8 mouse cellular contexts compared by ENCODE assay signal in the genomic region with DNA sequence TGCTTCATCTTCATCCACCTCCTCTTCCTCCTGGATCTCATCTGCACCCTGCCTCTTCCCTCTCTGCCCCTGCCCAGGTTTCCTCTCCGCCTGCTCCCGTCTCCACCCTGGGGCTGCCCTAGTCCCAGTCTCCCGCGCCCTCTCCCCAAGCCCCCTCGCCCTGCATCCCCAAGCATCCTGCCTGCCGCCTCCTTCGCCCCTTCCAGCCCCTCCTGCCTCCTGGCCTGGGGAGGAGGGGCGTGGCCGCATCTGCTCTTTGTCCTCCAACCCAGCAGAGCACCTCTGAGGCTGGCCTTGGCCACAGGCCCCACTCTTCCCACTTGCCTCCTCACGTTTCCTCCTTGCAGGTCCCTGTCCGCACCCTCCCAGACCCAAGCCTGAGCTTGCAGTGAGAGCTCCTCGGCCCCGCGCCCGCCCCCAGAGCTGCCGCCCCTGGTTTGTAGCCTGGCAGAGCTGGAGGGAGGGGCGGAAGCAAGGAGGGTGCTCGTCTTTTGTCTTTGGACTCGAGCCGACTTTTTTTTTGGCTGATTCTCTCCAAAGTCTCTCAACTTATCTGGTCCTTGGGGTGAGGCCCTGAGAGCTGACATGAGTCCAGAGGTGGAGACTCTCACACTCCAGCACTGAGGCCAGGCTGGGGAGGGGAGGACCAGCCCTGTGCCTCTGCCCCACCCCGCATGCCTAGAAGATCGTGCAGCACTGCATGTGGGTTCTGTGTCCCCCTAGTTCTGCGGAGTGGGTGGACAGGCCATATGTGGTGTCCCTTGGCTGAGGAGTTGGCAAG. TPM values are rescaled to one million over a fixed set of nuclear protein-coding genes. Genes with fewer than 3 reads are reported as not detected.
A peak's percentile ranks its signal among the peaks of the same experiment; 100 is the strongest.
DNase-seq lines count a peak whose midpoint lies in the region; TF ChIP-seq lines count a peak whose summit lies in the region.

No protein-coding gene starts in this region.

- DNase-seq in spleen, adult 2 months (ENCODE audit: low read depth in 1 of 2, low spot score in 2 of 2): no peak
- DNase-seq in spleen, postnatal 4 days (ENCODE audit: low spot score in 2 of 2): no peak
- DNase-seq in embryo, embryonic 11 days: peak; percentile 56
- peak; percentile 59 for DNase-seq in heart, adult 8-10 months (ENCODE audit: low spot score)
- DNase-seq in kidney, postnatal 10 days: peak; percentile 60
- peak; percentile 43 for DNase-seq in lung, postnatal 25 days (ENCODE audit: low spot score)
- DNase-seq in right cerebral cortex, postnatal 36 days (ENCODE audit: low spot score in 2 of 2): peak; percentile 76
- DNase-seq in thymus, postnatal 0 days (ENCODE audit: low spot score): no peak

- no peak overlapping the region for H3K4me3 ChIP-seq in spleen, adult 2 months (ENCODE audit: extremely low read depth, insufficient read depth, insufficient read length)

- WGBS in spleen, adult 2 months: 74% methylated on average over 23 of the region's 23 CpGs

- no peaks in the 10 kb centered on the region for H3K27me3 ChIP-seq in spleen, adult 2 months (ENCODE audit: control insufficient read depth, insufficient read depth, low read length)

- H3K4me1 ChIP-seq in spleen, adult 2 months (ENCODE audit: control insufficient read depth, insufficient read depth, insufficient read length): no peaks in the 10 kb centered on the region; the same call in 1 of the 2 replicates

- TF ChIP-seq CTCF in spleen, adult 2 months (IDR thresholded peaks at IDR 0.05; ENCODE audit: extremely low read depth, insufficient read depth, insufficient read length, insufficient replicate concordance): no peak

- no peaks in the 10 kb centered on the region for H3K36me3 ChIP-seq in spleen, adult 2 months (ENCODE audit: control insufficient read depth, insufficient read depth, low read length)

- no peak for TF ChIP-seq POLR2A in spleen, adult 2 months (IDR thresholded peaks at IDR 0.05; ENCODE audit: low read depth, low read length)

- H3K27ac ChIP-seq in spleen, adult 2 months (ENCODE audit: insufficient read depth, low read length): peak overlapping the region; percentile 44; the same call in 1 of the 2 replicates

RNA-seq across cellular contexts. Expression of gene Kctd17, which starts 9.1 kb away (rescaled TPM):
- 61.5 and 85.3 TPM in 2 replicates for polyA plus RNA-seq in spleen, adult 2 months (2012; rRNA removed)
- 10 to 100 TPM; 17.9 to 26.9 (median 20.2) TPM for total RNA-seq in heart, adult 8-10 months (2022)
- polyA plus RNA-seq in thymus, postnatal 0 days (2015; fragmentation: Nextera tagmentation; extraction: Ambion mirVana): 8.1 and 10.1 TPM in 2 replicates

RNA-seq across cellular contexts. Expression of gene Tmprss6, which starts 31.0 kb away (rescaled TPM):
- 0.21 and 0.35 TPM in 2 replicates for polyA plus RNA-seq in spleen, adult 2 months (2012; rRNA removed)
- total RNA-seq in heart, adult 8-10 months (2022): not detected
- 0.12 and 0.39 TPM in 2 replicates for polyA plus RNA-seq in thymus, postnatal 0 days (2015; fragmentation: Nextera tagmentation; extraction: Ambion mirVana)

RNA-seq across cellular contexts. Expression of gene Mpst, which starts 31.2 kb away (rescaled TPM):
- polyA plus RNA-seq in spleen, adult 2 months (2012; rRNA removed): 97.7 and 117 TPM in 2 replicates
- total RNA-seq in heart, adult 8-10 months (2022): 10 to 100 TPM; 42.1 to 52.4 (median 44.2) TPM
- 3.0 and 4.1 TPM in 2 replicates for polyA plus RNA-seq in thymus, postnatal 0 days (2015; fragmentation: Nextera tagmentation; extraction: Ambion mirVana)

RNA-seq across cellular contexts. Expression of gene Tst, which starts 31.7 kb away (rescaled TPM):
- polyA plus RNA-seq in spleen, adult 2 months (2012; rRNA removed): 16.3 and 16.8 TPM in 2 replicates
- 10 to 100 TPM; 20.3 to 25.0 (median 21.6) TPM for total RNA-seq in heart, adult 8-10 months (2022)
- polyA plus RNA-seq in thymus, postnatal 0 days (2015; fragmentation: Nextera tagmentation; extraction: Ambion mirVana): 60.0 and 68.3 TPM in 2 replicates

RNA-seq across cellular contexts. Expression of gene Tex33, which starts 41.7 kb away (rescaled TPM):
- not detected in 2 replicates for polyA plus RNA-seq in spleen, adult 2 months (2012; rRNA removed)
- not detected for total RNA-seq in heart, adult 8-10 months (2022)
- polyA plus RNA-seq in thymus, postnatal 0 days (2015; fragmentation: Nextera tagmentation; extraction: Ambion mirVana): 0.39 and 0.55 TPM in 2 replicates

Comparison
In these comparisons a context has a peak if more than half of its experiments do, and no peak if none do; other contexts are left out.
1. DNase-seq: peak in embryo, embryonic 11 days (single experiment), heart, adult 8-10 months (single experiment), kidney, postnatal 10 days (single experiment), lung, postnatal 25 days (single experiment) and right cerebral cortex, postnatal 36 days (2 of 2); none in spleen, adult 2 months (0 of 2), spleen, postnatal 4 days (0 of 2) and thymus, postnatal 0 days (single experiment).
2. RNA of gene Mpst, which starts 31.2 kb away (polyA plus RNA-seq): 97.7 to 117 TPM in spleen, adult 2 months; 3.0 to 4.1 TPM in thymus, postnatal 0 days; every median in the first group is over 10 times any median in the second.